Mouse (Mus musculus) adrenal gland, postnatal 10 days (tissue): ENCODE results near the gene Acpp. TPM values are rescaled to one million over a fixed set of nuclear protein-coding genes. Genes with fewer than 3 reads are reported as not detected.
A peak's percentile ranks its signal among the peaks of the same experiment; 100 is the strongest.

Source experiments
- DNase-seq: peaks from one replicate; pipeline ENCODE4 v3.0.0; 2021; ENCODE audit warnings: mixed read lengths
- total RNA-seq, 2 experiments: library from RNA; stranded (reverse); gene quantifications; 2 replicates each; pipeline ENCODE4 v1.2.3; 2021

Acpp gene
- total RNA-seq, 2 experiments from 2014 or later, result 0.96 to 1.6 TPM

- no peak for DNase-seq
Observed at GRCm38 (mm10) chr9:104305333-104306111, 32.0 kb downstream of the Acpp start.

DNA sequence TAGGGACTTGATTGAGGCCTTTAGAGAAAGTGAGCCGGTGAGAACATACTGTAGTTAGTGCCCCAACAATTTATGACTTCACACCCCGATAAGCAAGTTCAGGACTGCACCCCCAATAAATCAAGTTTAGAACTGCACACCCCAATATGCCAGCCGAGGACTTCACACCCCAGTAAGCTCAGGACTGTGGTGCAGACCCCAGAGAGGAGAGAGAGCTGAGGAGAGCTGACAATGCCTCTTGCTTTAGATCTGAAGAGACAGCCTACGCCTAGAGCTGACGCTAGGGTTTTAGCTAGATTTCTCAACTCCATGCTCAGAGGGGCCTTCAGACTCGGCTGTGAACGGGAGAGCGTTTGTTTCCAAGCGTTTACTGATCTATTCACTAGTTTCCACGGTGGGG lies 32.7 kb downstream of the Acpp start:
- no peak for DNase-seq

GRCm38 (mm10) chr9:104304376-104304775 lies 33.2 kb downstream of the Acpp start:
- no peak for DNase-seq

DNA sequence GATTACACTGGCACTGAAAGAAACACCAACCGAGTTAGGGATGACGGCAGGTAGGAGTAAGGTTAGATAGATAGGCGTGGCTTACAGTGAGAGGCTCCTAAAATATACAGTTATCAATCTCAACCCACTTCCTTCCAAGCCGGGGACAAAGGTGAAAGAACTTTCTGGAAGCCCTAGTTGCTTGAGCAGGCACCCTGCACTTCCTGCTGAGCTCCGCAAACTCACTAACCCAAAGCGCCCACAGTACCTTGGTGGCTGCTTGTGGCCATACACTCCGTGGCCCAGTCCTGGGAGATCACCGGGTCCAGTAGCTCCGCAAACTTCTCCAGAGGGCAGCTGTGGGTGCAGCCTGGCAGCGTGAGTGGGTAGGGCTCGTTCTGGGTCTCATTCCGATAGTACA lies 37.0 kb downstream of the Acpp start:
- DNase-seq, result no peak

DNA sequence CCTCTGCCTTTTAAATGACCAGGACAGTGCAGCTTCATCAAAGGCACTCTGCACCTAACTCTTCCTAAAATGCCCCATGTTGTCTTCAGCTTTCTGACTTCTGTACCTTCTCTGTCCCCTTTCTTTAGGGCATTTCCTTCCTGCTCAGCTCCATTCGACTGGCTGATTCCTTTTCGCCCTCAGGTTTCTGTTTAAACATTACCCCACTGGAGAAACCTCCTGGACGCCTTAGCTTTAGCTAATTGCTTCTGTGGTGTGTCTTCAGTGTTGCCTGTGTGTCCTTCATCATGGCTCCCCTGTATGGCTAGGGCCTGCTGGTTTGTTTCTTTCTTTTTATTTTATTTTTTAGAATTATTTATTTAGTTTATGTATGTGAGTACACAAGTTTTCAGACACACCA lies 40.5 kb downstream of the Acpp start:
- no peak for DNase-seq

- DNase-seq, result no peak
Observed at GRCm38 (mm10) chr9:104284934-104285333, 52.6 kb downstream of the Acpp start.

- DNase-seq, result no peak
Observed at GRCm38 (mm10) chr9:104282536-104282935, 55.0 kb downstream of the Acpp start.

DNA sequence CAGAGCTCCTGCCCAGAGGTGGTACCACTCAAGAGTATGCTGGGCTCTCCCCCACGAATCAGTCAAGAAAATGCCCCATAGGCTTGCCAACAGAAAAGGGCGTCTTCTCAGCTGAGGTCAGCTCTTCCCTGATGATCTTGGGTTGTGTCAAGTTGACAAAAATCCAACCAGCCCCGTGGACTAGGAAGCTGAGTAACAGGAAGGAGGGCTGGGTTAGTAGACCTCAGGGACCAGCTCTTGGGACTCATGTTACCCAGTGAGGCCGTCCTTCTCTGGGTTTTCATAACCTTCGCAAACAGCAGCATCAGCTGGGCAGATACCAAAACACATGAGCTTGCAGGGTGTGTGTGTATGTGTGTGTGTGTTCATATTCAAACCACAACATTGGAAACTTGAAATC lies 55.8 kb downstream of the Acpp start:
- DNase-seq, result no peak

GRCm38 (mm10) chr9:104280725-104281495 lies 56.6 kb downstream of the Acpp start:
- no peak for DNase-seq

DNA sequence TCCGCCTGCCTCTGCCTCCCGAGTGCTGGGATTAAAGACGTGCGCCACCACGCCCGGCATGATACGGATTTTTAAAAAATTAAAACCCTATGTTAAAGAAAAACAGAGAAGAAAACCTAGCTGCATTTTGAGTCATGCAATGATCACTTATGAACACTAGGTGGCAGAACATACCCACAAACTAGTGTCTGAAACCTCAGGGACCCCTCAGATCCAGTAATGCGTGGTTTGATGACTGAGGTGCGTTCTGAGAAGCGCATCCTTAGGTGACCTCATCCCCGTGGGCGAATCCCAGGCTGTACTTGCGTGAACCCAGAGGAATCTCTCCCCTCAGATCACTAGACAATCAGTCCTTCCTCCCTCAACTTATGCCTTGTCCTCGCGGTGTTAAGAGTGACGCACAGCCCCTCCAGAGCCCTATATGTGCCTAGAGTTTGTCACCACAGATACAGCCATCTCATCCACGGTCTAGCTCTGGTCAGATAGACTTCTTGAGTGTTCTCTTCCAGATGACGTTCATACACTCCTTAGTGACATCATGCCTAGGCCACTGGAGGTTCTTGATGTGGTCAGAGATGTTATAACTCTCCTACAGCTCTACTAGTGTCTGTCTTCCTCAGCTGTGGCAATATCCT lies 59.9 kb downstream of the Acpp start:
- DNase-seq, result peak; percentile 13

DNA sequence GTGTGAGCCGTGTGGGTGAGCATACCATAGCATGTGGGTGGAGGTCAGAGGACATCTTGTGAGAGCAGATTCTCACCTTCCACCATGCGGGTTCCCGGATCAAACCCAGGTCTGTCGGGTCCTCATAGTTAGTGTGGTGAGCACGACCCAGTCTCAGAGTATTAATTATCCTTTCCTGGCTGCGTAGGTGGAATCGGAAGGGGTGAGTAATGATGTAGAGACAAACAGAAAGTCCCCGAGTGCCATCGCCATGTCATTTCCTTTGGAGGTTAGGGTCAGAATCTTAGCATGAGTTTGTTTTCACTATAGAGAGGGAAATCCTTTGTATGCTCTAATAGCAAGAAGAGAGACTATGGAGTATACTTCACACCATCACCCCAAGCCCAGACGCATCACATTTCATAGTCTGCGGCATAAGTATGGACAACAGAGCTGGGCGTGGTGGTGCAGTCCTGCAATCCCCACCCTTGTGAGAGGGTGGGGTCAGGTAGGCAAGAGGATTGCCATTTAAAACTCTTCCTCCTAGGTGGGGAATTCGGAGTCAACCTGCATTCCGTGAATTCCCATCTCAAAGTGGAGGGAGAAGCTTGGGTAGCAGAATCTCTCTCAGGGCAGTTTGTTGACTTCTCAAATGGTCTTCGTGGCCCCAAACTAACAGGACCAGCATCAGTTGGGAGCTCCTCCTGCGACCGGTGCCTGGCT lies 62.3 kb downstream of the Acpp start:
- no peak for DNase-seq

- no peak for DNase-seq
Observed at GRCm38 (mm10) chr9:104272057-104272456, 65.5 kb downstream of the Acpp start.

DNA sequence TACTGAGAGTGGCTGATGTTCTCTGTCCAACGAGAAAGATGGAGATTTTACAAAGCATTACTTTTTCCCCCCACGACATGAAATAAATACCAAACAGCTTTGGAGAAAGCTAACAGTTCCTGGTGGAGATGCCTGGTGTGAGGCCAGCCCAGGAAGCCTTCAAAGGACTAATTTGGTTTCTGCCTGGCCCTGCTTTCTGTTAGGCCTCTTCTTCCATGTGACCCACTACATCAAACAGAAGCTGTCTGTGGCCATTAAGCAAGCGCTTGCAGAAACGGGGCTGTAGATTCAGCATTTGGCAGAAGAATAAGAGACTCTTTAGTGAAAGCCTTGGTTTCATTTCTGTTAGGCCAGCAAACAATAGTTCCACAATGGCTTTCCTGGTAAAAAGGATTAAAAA lies 65.9 kb downstream of the Acpp start:
- DNase-seq, result no peak

- DNase-seq, result no peak
Observed at GRCm38 (mm10) chr9:104269944-104270343, 67.6 kb downstream of the Acpp start.

GRCm38 (mm10) chr9:104269349-104269871 lies 68.1 kb downstream of the Acpp start:
- DNase-seq, result no peak

- no peak for DNase-seq
Observed at GRCm38 (mm10) chr9:104264567-104264966, 73.0 kb downstream of the Acpp start.

GRCm38 (mm10) chr9:104262823-104263352 lies 74.7 kb downstream of the Acpp start, which contains the start of gene Dnajc13:
Gene Dnajc13 (minus strand): TSS chr9:104262930.
- peak; percentile 99 for DNase-seq

GRCm38 (mm10) chr9:104262016-104262762 lies 75.4 kb downstream of the Acpp start:
- peak; percentile 67 for DNase-seq

DNA sequence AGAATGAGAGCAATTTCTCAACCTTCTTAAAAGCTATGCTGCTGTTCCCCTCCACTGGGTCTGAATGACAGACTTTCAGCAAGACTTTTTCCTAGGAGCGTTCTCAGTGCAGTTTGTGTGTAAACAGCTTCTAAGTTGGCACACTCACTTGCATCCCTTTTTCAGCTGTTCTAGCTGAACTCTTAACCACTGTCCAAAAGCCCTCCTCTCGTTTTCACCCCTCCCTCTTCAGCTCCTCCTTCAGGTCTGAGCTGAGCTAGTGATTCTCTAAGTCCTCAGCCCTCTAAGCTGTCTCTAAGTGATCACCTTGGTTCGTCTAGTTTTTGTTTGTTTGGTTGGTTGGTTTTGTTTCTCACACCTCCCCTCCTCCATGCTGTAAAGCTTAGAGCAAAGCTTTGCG lies 77.2 kb downstream of the Acpp start:
- DNase-seq, result no peak

DNA sequence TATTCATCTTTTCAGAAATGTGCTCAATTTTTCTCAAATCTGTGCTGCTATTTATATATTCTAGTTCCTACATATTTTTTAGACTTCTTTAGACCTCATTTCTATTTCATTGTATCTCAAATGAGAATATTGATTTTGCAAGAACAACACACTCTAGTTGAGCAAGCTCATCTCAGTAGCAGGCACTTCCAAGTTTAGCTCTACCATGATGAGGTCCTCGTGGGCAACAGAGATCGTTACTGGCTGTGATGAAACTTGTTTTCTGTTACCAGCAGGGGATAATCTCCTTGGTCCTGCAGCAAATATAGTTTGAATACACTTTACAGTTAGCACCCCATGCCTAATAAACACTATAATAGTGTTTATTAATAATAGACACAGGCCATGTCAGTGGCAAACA lies 81.5 kb downstream of the Acpp start:
- DNase-seq, result no peak
